Mouse (Mus musculus) erythroblast, embryonic 14.5 days (primary cell): ENCODE results near the gene Cmtm2b.

Source experiments
- GATA1 ChIP-seq: IDR thresholded peaks from 2 replicates; pipeline ENCODE4 v1.6.1; 2012; ENCODE audit warnings: low read length, inconsistent platforms, mixed read lengths
- TAL1 ChIP-seq: IDR thresholded peaks from 3 replicates; pipeline ENCODE4 v1.6.1; 2012; ENCODE audit warnings: low read length, inconsistent platforms, mixed read lengths

DNA sequence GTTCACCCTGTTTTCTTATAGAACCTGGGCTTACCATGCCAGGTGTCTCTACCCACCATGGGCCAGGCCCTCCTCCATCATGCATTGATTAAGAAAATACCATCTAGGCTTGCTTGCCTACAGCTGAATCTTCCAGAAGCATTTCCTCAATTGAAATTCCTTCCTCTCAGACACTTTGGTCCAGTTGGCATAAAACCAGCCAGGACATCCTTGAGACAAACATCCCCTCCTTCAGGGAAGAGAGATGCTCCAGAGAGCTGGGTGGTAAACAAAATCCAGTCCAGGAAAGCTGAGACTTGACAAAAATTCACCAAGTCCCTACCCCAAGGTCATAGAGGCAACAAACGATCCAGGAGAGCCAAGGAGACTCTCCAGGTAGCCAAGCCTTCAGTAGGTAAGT lies 12.2 kb downstream of the Cmtm2b start:
- no peak for TF ChIP-seq TAL1
- TF ChIP-seq GATA1 = no peak
